Mouse (Mus musculus) MEL (cell line): ENCODE measurements at regions not wholly inside any gene's neighbourhood (a gene's known extent, or its start where the extent isn't known, plus 50 kb on each side); places are given as distances from the start of the nearest gene placed in this dataset.

Experiments
- DNase-seq: peaks from one replicate; pipeline ENCODE4 v3.0.0; 2011; ENCODE audit warnings: low read depth, low spot score
- H3K27ac ChIP-seq: 2 replicates; pipeline ENCODE4 v1.5.1; 2012; ENCODE audit warnings: low read depth, mild to moderate bottlenecking, control low read depth, low read length, moderate library complexity; ENCODE audit not compliant: control insufficient read depth
- H3K27me3 ChIP-seq, 2 experiments: fragments of 150-350 bp in 1 of 2; sonication (generic) in 1 of 2; 2 replicates each; pipeline ENCODE4 v1.6.1; 2012; ENCODE audit warnings: low read length in 2 of 2, mild to moderate bottlenecking in 2 of 2, improper control_type of control experiment in 1 of 2, moderate library complexity in 1 of 2; ENCODE audit not compliant: insufficient read depth in 2 of 2, control insufficient read depth in 1 of 2
- H3K36me3 ChIP-seq, 2 experiments: 2 replicates each; pipeline ENCODE4 v1.6.1; 2012 to 2014; ENCODE audit warnings: low read length in 2 of 2, improper control_type of control experiment in 1 of 2, inconsistent platforms in 1 of 2, mild to moderate bottlenecking in 1 of 2; ENCODE audit not compliant: insufficient read depth in 2 of 2, control insufficient read depth in 1 of 2
- H3K4me1 ChIP-seq, 2 experiments: fragments of 150-350 bp in 1 of 2; sonication (generic) in 1 of 2; 2 replicates each; pipeline ENCODE4 v1.6.1; 2012; ENCODE audit warnings: low read length in 2 of 2, improper control_type of control experiment in 1 of 2, mild to moderate bottlenecking in 1 of 2; ENCODE audit not compliant: insufficient read depth in 2 of 2, control insufficient read depth in 1 of 2
- H3K4me3 ChIP-seq, 2 experiments: fragments of 150-350 bp in 1 of 2; sonication (generic) in 1 of 2; 2 replicates each; pipeline ENCODE4 v1.5.1; 2012; ENCODE audit warnings: low read depth in 2 of 2, low read length in 2 of 2, mild to moderate bottlenecking in 2 of 2, moderate library complexity in 2 of 2, control low read depth in 1 of 2, improper control_type of control experiment in 1 of 2; ENCODE audit not compliant: control insufficient read depth in 1 of 2, insufficient read depth in 1 of 2
- H3K79me2 ChIP-seq: 2 replicates; pipeline ENCODE4 v1.6.1; 2012; ENCODE audit warnings: mild to moderate bottlenecking, low read length, moderate library complexity; ENCODE audit not compliant: control insufficient read depth, poor library complexity, insufficient read depth
- H3K9ac ChIP-seq: 2 replicates; pipeline ENCODE4 v1.6.1; 2012; ENCODE audit warnings: low read depth, mild to moderate bottlenecking, control low read depth, low read length, moderate library complexity; ENCODE audit not compliant: control insufficient read depth, poor library complexity, severe bottlenecking
- H3K9me3 ChIP-seq: fragments of 150-350 bp; sonication (generic); replicated peaks from 2 replicates; pipeline ENCODE4 v1.6.1; 2012; ENCODE audit warnings: mild to moderate bottlenecking, low read length, improper control_type of control experiment, moderate library complexity; ENCODE audit not compliant: insufficient read depth
- GABPA ChIP-seq: IDR thresholded peaks from 2 replicates; pipeline ENCODE4 v1.6.1; 2012; ENCODE audit warnings: low read depth, mild to moderate bottlenecking, inconsistent platforms, low read length, improper control_type of control experiment, moderate library complexity
- GATA1 ChIP-seq: IDR thresholded peaks from 2 replicates; pipeline ENCODE4 v1.6.1; 2011; ENCODE audit warnings: low read depth, low read length, improper control_type of control experiment
- HCFC1 ChIP-seq: IDR thresholded peaks from 2 replicates; pipeline ENCODE4 v1.6.1; 2012; ENCODE audit warnings: low read depth, mild to moderate bottlenecking, inconsistent platforms, low read length, improper control_type of control experiment, moderate library complexity
- JUND ChIP-seq: IDR thresholded peaks from 2 replicates; pipeline ENCODE4 v1.6.1; 2011; ENCODE audit warnings: low read depth, mild to moderate bottlenecking, improper control_type of control experiment, low read length
- KAT2A ChIP-seq: conservative IDR thresholded peaks from 2 replicates; pipeline ENCODE4 v1.6.1; 2012; ENCODE audit warnings: low read depth, low read length, improper control_type of control experiment, inconsistent platforms
- MAFK ChIP-seq: IDR thresholded peaks from 2 replicates; pipeline ENCODE4 v1.6.1; 2011; ENCODE audit warnings: low read depth, mild to moderate bottlenecking, low read length, improper control_type of control experiment, borderline replicate concordance
- MAX ChIP-seq: IDR thresholded peaks from 2 replicates; pipeline ENCODE4 v1.6.1; 2011; ENCODE audit warnings: low read length, improper control_type of control experiment
- MAZ ChIP-seq: IDR thresholded peaks from 2 replicates; pipeline ENCODE4 v1.6.1; 2012; ENCODE audit warnings: low read depth, mild to moderate bottlenecking, inconsistent platforms, low read length, improper control_type of control experiment
- MXI1 ChIP-seq: IDR thresholded peaks from 2 replicates; pipeline ENCODE4 v1.6.1; 2011; ENCODE audit warnings: mild to moderate bottlenecking, low read depth, low read length, improper control_type of control experiment
- NELFE ChIP-seq: IDR thresholded peaks from 2 replicates; pipeline ENCODE4 v1.6.1; 2011; ENCODE audit warnings: low read depth, low read length, improper control_type of control experiment
- POLR2A ChIP-seq, 2 experiments: IDR thresholded peaks; 2 replicates each; pipeline ENCODE4 v1.6.1; 2011 to 2012; ENCODE audit warnings: low read length in 2 of 2, mild to moderate bottlenecking in 2 of 2, control low read depth in 1 of 2, improper control_type of control experiment in 1 of 2, low read depth in 1 of 2, moderate library complexity in 1 of 2; ENCODE audit not compliant: control insufficient read depth in 1 of 2, insufficient read depth in 1 of 2, poor library complexity in 1 of 2
- POLR2AphosphoS2 ChIP-seq: IDR thresholded peaks from 2 replicates; pipeline ENCODE4 v1.6.1; 2011; ENCODE audit warnings: low read length, improper control_type of control experiment
- POLR2AphosphoS5 ChIP-seq: IDR thresholded peaks from 2 replicates; pipeline ENCODE4 v1.6.1; 2012; ENCODE audit warnings: low read depth, borderline replicate concordance, mild to moderate bottlenecking, inconsistent platforms, low read length, moderate library complexity, mixed read lengths
- RAD21 ChIP-seq: IDR thresholded peaks from 2 replicates; pipeline ENCODE4 v1.6.1; 2011; ENCODE audit warnings: mild to moderate bottlenecking, low read depth, low read length, improper control_type of control experiment
- SIN3A ChIP-seq: IDR thresholded peaks from 2 replicates; pipeline ENCODE4 v1.6.1; 2012; ENCODE audit warnings: low read length, improper control_type of control experiment, inconsistent platforms
- SMC3 ChIP-seq: IDR thresholded peaks from 2 replicates; pipeline ENCODE4 v1.6.1; 2011; ENCODE audit warnings: low read depth, low read length, improper control_type of control experiment
- TAL1 ChIP-seq: IDR thresholded peaks from 2 replicates; pipeline ENCODE4 v1.6.1; 2012; ENCODE audit warnings: mild to moderate bottlenecking, inconsistent platforms, low read length, moderate library complexity, mixed read lengths
- TCF12 ChIP-seq: IDR thresholded peaks from 2 replicates; pipeline ENCODE4 v1.6.1; 2014; ENCODE audit warnings: low read depth, mild to moderate bottlenecking, inconsistent platforms, low read length, improper control_type of control experiment, moderate library complexity
- USF1 ChIP-seq: IDR thresholded peaks from 2 replicates; pipeline ENCODE4 v1.6.1; 2014; ENCODE audit warnings: low read depth, mild to moderate bottlenecking, inconsistent platforms, low read length, improper control_type of control experiment, moderate library complexity
- USF2 ChIP-seq, 2 experiments: IDR thresholded peaks; 2 replicates each; pipeline ENCODE4 v1.6.1; 2011 to 2012; ENCODE audit warnings: improper control_type of control experiment in 2 of 2, low read length in 2 of 2, borderline replicate concordance in 1 of 2, inconsistent platforms in 1 of 2, low read depth in 1 of 2, mild to moderate bottlenecking in 1 of 2; ENCODE audit not compliant: insufficient read depth in 1 of 2
- ZNF384 ChIP-seq: IDR thresholded peaks from 2 replicates; pipeline ENCODE4 v1.6.1; 2012; ENCODE audit warnings: low read depth, mild to moderate bottlenecking, inconsistent platforms, low read length, improper control_type of control experiment

DNA sequence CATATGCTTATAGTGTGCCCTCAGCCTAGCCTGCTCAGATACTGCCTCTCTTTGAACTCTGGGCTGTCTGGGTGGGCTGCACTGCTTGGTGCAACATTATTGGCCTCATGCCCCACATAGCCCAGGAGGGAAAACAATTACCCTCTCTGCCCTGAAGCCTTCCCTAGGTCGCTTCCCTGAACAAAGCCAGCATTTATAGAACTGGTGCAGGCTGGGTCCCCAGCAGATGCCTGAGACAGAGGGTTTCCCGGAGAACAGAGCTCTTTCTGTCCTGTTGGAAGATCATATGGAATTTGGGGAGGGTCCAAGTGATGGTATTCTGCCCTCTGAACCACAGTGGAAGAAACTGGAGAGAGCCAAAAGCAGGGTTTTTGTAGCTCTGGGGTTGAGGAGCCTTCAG lies 64.6 kb upstream of the Itga11 start:
- TF ChIP-seq ZNF384 (no peak), JUND (no peak), NELFE (no peak), POLR2A (IDR thresholded peaks at IDR 0.05; ENCODE audit: control insufficient read depth in 1 of 2, insufficient read depth in 1 of 2, low read depth in 1 of 2, low read length in 2 of 2, poor library complexity in 1 of 2) (no peak), POLR2AphosphoS5 (no peak), POLR2AphosphoS2 (no peak), MXI1 (no peak), HCFC1 (no peak), GATA1 (no peak), KAT2A (no peak), MAFK (no peak), SIN3A (no peak), USF1 (no peak), USF2 (IDR thresholded peaks at IDR 0.05; ENCODE audit: borderline replicate concordance in 1 of 2, insufficient read depth in 1 of 2, low read depth in 1 of 2, low read length in 2 of 2) (no peak), TAL1 (no peak), SMC3 (no peak), GABPA (no peak)
- TF ChIP-seq, all 39 proteins: peak for 0
- peaks cover 8% of the 10 kb centered on the region in 2 experiments for H3K27me3 ChIP-seq
- no peak overlapping the region for H3K27ac ChIP-seq
- H3K36me3 ChIP-seq: no peaks in the 10 kb centered on the region
- H3K9ac ChIP-seq: no peak overlapping the region
- no peaks in the 10 kb centered on the region for H3K79me2 ChIP-seq
- DNase-seq: no peak
- H3K4me1 ChIP-seq: no peaks in the 10 kb centered on the region
- no peak overlapping the region for H3K4me3 ChIP-seq
- no peaks in the 10 kb centered on the region for H3K9me3 ChIP-seq

DNA sequence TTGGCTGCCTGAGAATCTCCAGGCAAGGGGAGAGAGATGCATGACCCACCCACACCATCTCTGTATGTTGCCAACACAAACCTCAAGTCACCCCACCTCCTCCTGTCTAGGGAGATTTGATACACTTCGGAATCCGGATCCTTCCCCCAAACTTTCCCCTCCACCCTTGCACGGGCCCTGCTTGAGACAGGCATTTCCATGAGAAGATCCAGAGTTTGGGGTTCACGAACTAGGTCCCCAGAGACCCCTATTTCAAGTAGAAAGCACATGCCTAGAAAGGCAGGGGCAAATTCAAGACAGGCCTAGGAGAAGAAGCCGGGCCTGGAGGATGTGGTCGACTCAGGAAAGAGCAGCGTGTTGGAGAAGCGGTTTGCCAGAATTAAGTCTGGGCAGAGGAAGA lies 63.8 kb upstream of the Itga11 start:
- Histone ChIP-seq H3K9ac (no peak overlapping the region), H3K27me3 (peaks cover 8% of the 10 kb centered on the region in 2 experiments), H3K9me3 (no peaks in the 10 kb centered on the region), H3K4me3 (no peak overlapping the region), H3K36me3 (no peaks in the 10 kb centered on the region), H3K27ac (no peak overlapping the region), H3K4me1 (no peaks in the 10 kb centered on the region), H3K79me2 (no peaks in the 10 kb centered on the region)
- TF ChIP-seq MAZ (no peak), TCF12 (no peak), NELFE (no peak), RAD21 (no peak), MAX (no peak)
- DNase-seq: no peak
